In the genomic region with DNA sequence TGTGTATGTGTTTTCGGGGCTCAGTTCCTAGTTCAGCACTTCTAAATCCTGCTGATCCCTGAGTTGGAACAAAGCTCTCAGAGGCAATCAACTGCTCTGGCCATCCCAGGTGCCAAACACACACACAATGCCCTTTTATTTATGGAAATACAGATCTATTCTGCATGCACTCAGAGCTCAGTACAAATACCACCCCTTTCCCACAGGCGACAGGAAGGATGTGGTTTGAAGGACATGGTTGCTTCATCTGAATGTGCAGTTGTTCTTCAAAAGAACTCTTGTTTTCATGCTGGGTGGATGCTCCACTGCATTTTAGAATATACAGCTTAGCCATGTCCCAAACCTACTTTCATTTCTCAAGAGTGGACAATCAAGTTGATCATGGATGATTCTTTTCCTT, we compare ENCODE assay signal across 13 mouse cellular contexts.
DNase-seq lines count a peak whose midpoint lies in the region; ATAC-seq and TF ChIP-seq lines count a peak whose summit lies in the region.
"Had no signal": no experiment of that assay in that cellular context is flagged by ENCODE, and none has a peak within 500 bp of the region (broad histone marks: within the 10 kb centered on the region; RNA-seq: fewer than 3 reads in every experiment).

No protein-coding gene starts in this region.

- WGBS in liver, postnatal 0 days (ENCODE audit: insufficient replicate concordance), result 30% methylated on average over 2 of the region's 2 CpGs
- 18% methylated on average over 2 of the region's 2 CpGs for WGBS in liver, embryonic 12.5 days (ENCODE audit: insufficient replicate concordance)
- 38% methylated on average over 2 of the region's 2 CpGs for WGBS in midbrain, embryonic 14.5 days

- no peak overlapping the region for H3K4me3 ChIP-seq in liver, postnatal 0 days (ENCODE audit: low read depth, low read length)
- H3K4me3 ChIP-seq in liver, embryonic 12.5 days, result no peak overlapping the region
- no peak overlapping the region for H3K4me3 ChIP-seq in midbrain, embryonic 14.5 days (replicated peaks; ENCODE audit: low read depth, low read length)
- H3K4me3 ChIP-seq: heart, adult 2 months; hindbrain, embryonic 13.5 days; stomach, embryonic 15.5 days had no signal

- no peaks in the 10 kb centered on the region for H3K27me3 ChIP-seq in liver, postnatal 0 days (ENCODE audit: insufficient read depth, low read length)
- H3K27me3 ChIP-seq in liver, embryonic 12.5 days (replicated peaks), result no peaks in the 10 kb centered on the region
- H3K27me3 ChIP-seq in midbrain, embryonic 14.5 days (ENCODE audit: control insufficient read depth, insufficient read depth, low read length), result no peaks in the 10 kb centered on the region
- H3K27me3 ChIP-seq: hindbrain, embryonic 13.5 days; stomach, embryonic 15.5 days had no signal

- no peak overlapping the region for H3K27ac ChIP-seq in liver, postnatal 0 days (ENCODE audit: low read depth)
- H3K27ac ChIP-seq in liver, embryonic 12.5 days, result no peak overlapping the region
- no peak overlapping the region for H3K27ac ChIP-seq in midbrain, embryonic 14.5 days (replicated peaks; ENCODE audit: low read depth, low read length)
- H3K27ac ChIP-seq: heart, adult 2 months; hindbrain, embryonic 13.5 days; stomach, embryonic 15.5 days had no signal

- no peak for TF ChIP-seq EP300 in liver, postnatal 0 days (IDR thresholded peaks at IDR 0.05; ENCODE audit: low read depth)

- ATAC-seq in liver, postnatal 0 days, result peak; percentile 38
- ATAC-seq in liver, embryonic 12.5 days, result no peak
- peak; percentile 96 for ATAC-seq in activated CD4-positive, CD25-positive, alpha-beta regulatory T cell, adult 4 months
- no peak for ATAC-seq in midbrain, embryonic 14.5 days (ENCODE audit: low FRiP score, low TSS enrichment)
- ATAC-seq: forebrain, postnatal 0 days had no signal

- H3K4me2 ChIP-seq in liver, postnatal 0 days (ENCODE audit: low read depth, low read length), result no peak overlapping the region
- no peak overlapping the region for H3K4me2 ChIP-seq in liver, embryonic 12.5 days
- H3K4me2 ChIP-seq in midbrain, embryonic 14.5 days (ENCODE audit: low read length), result no peak overlapping the region
- H3K4me2 ChIP-seq: hindbrain, embryonic 13.5 days; lung, embryonic 14.5 days; stomach, embryonic 15.5 days had no signal

- H3K36me3 ChIP-seq in liver, postnatal 0 days (replicated peaks; ENCODE audit: insufficient read depth, low read length), result no peaks in the 10 kb centered on the region
- H3K36me3 ChIP-seq in liver, embryonic 12.5 days, result no peaks in the 10 kb centered on the region
- no peaks in the 10 kb centered on the region for H3K36me3 ChIP-seq in midbrain, embryonic 14.5 days (ENCODE audit: control insufficient read depth, insufficient read depth, low read length)
- H3K36me3 ChIP-seq: hindbrain, embryonic 13.5 days; stomach, embryonic 15.5 days had no signal

- H3K9me3 ChIP-seq in liver, postnatal 0 days (ENCODE audit: low read length), result no peaks in the 10 kb centered on the region
- H3K9me3 ChIP-seq in liver, embryonic 12.5 days (replicated peaks), result no peaks in the 10 kb centered on the region
- no peaks in the 10 kb centered on the region for H3K9me3 ChIP-seq in midbrain, embryonic 14.5 days (ENCODE audit: control insufficient read depth, low read length)
- H3K9me3 ChIP-seq: hindbrain, embryonic 13.5 days; stomach, embryonic 15.5 days had no signal

- H3K4me1 ChIP-seq in liver, postnatal 0 days (ENCODE audit: insufficient read depth), result 0 out of 2 replicates have a peak, but pooled peaks cover 2% of the 10 kb centered on the region
- H3K4me1 ChIP-seq in liver, embryonic 12.5 days, result no peaks in the 10 kb centered on the region
- H3K4me1 ChIP-seq in midbrain, embryonic 14.5 days (ENCODE audit: control insufficient read depth, insufficient read depth, low read length), result no peaks in the 10 kb centered on the region
- H3K4me1 ChIP-seq: hindbrain, embryonic 13.5 days; stomach, embryonic 15.5 days had no signal

- no peak for TF ChIP-seq CTCF in liver, postnatal 0 days (IDR thresholded peaks at IDR 0.05; ENCODE audit: low read depth)

- peak; percentile 25 for DNase-seq in liver, postnatal 0 days
- peak; percentile 4 for DNase-seq in skeletal muscle tissue, adult 2 months (ENCODE audit: low read depth, low spot score)
- peak; percentile 60 to 62 for DNase-seq in thymus, postnatal 36 days
- DNase-seq in midbrain, embryonic 14.5 days, result no peak
- DNase-seq in layer of hippocampus, postnatal 25 days (ENCODE audit: extremely low spot score in 1 of 2, low spot score in 1 of 2), result no peak
- DNase-seq: cerebellum, postnatal 14 days; forebrain, postnatal 0 days; lung, embryonic 14.5 days had no signal

- H3K9ac ChIP-seq in liver, postnatal 0 days (replicated peaks), result no peak overlapping the region
- H3K9ac ChIP-seq in liver, embryonic 12.5 days, result no peak overlapping the region
- H3K9ac ChIP-seq in midbrain, embryonic 14.5 days (replicated peaks; ENCODE audit: low read length), result no peak overlapping the region
- H3K9ac ChIP-seq: forebrain, postnatal 0 days; hindbrain, embryonic 13.5 days; lung, embryonic 14.5 days; stomach, embryonic 15.5 days had no signal

Comparison
In these comparisons a context has a peak if more than half of its experiments do, and no peak if none do; other contexts are left out.
1. ATAC-seq: peak in liver, postnatal 0 days (single experiment) and activated CD4-positive, CD25-positive, alpha-beta regulatory T cell, adult 4 months (single experiment); none in liver, embryonic 12.5 days (single experiment) and midbrain, embryonic 14.5 days (single experiment).
2. DNase-seq: peak in liver, postnatal 0 days (single experiment), skeletal muscle tissue, adult 2 months (single experiment) and thymus, postnatal 36 days (2 of 2); none in midbrain, embryonic 14.5 days (single experiment) and layer of hippocampus, postnatal 25 days (0 of 2).